Comparison of ENCODE assay signal across 13 mouse cellular contexts in genomic region chr5:25005532-25006129, GRCm38 (mm10).
DNase-seq lines count a peak whose midpoint lies in the region; ATAC-seq and TF ChIP-seq lines count a peak whose summit lies in the region.
"Had no signal": no experiment of that assay in that cellular context is flagged by ENCODE, and none has a peak within 500 bp of the region (broad histone marks: within the 10 kb centered on the region; RNA-seq: fewer than 3 reads in every experiment).

No protein-coding gene starts in this region.

- peak; percentile 61 for ATAC-seq in heart, embryonic 16.5 days (replicated peaks; ENCODE audit: extremely low read depth, insufficient read depth, low FRiP score)
- ATAC-seq: activated CD4-positive, CD25-positive, alpha-beta regulatory T cell, adult 4 months; hindbrain, embryonic 16.5 days had no signal

- DNase-seq in layer of hippocampus, adult 2 months (ENCODE audit: low spot score in 2 of 2) = no peak
- DNase-seq in layer of hippocampus, adult 8-10 months (ENCODE audit: low spot score in 2 of 2) = no peak
- DNase-seq in Muller cell, postnatal 12 days (ENCODE audit: inconsistent ontology term) = peak; percentile 54
- peak; percentile 14 for DNase-seq in lung, postnatal 25 days (ENCODE audit: low spot score)
- no peak for DNase-seq in cerebellum, adult 8-10 months
- no peak for DNase-seq in ovary, postnatal 36 days (ENCODE audit: low spot score)
- no peak for DNase-seq in adrenal gland, postnatal 14 days
- DNase-seq: kidney, postnatal 36 days; right cerebral cortex, adult 18-20 months had no signal

- H3K4me1 ChIP-seq in heart, embryonic 16.5 days (ENCODE audit: control insufficient read depth, insufficient read depth, low read length) = peaks cover 63% of the 10 kb centered on the region

- TF ChIP-seq CTCF in layer of hippocampus, adult 2 months (conservative IDR thresholded peaks at IDR 0.05) = no peak

- H3K27me3 ChIP-seq in heart, embryonic 16.5 days (ENCODE audit: control insufficient read depth, insufficient read depth, low read length) = no peaks in the 10 kb centered on the region
- H3K27me3 ChIP-seq: CH12.LX had no signal

- H3K9me3 ChIP-seq in heart, embryonic 16.5 days (replicated peaks; ENCODE audit: control insufficient read depth, low read length) = no peaks in the 10 kb centered on the region

- peak overlapping the region; percentile 47 for H3K9ac ChIP-seq in heart, embryonic 16.5 days (ENCODE audit: low read length)

- H3K4me3 ChIP-seq in layer of hippocampus, adult 2 months = no peak overlapping the region
- H3K4me3 ChIP-seq in heart, embryonic 16.5 days (ENCODE audit: low read length) = no peak overlapping the region

- WGBS in heart, embryonic 16.5 days = 17% methylated on average over 6 of the region's 6 CpGs

- H3K27ac ChIP-seq in layer of hippocampus, adult 2 months = peak overlapping the region; percentile 20; the same call in 1 of the 2 replicates
- H3K27ac ChIP-seq in heart, embryonic 16.5 days (ENCODE audit: low read length) = peak overlapping the region; percentile 88

- no peak overlapping the region for H3K4me2 ChIP-seq in heart, embryonic 16.5 days (ENCODE audit: low read depth, low read length)

- no peaks in the 10 kb centered on the region for H3K36me3 ChIP-seq in heart, embryonic 16.5 days (ENCODE audit: control insufficient read depth, insufficient read depth)

Comparison
In these comparisons a context has a peak if more than half of its experiments do, and no peak if none do; other contexts are left out.
1. DNase-seq: peak in Muller cell, postnatal 12 days (single experiment) and lung, postnatal 25 days (single experiment); none in layer of hippocampus, adult 2 months (0 of 2), layer of hippocampus, adult 8-10 months (0 of 2), cerebellum, adult 8-10 months (single experiment), ovary, postnatal 36 days (single experiment) and adrenal gland, postnatal 14 days (single experiment).